Mouse (Mus musculus) bone marrow, adult 2 months (tissue): ENCODE results near the gene Gm49721.
"Not testable (repeated sequence)": the region's sequence is repeated elsewhere in the genome, so short reads cannot be mapped to it uniquely, and the experiment has no call there.

Experiments used
- CTCF ChIP-seq: fragments of 200-500 bp; IDR thresholded peaks from 2 replicates; pipeline ENCODE4 v1.5.1; 2011; ENCODE audit warnings: low read length, control low read depth; ENCODE audit not compliant: control insufficient read depth, insufficient read depth
- POLR2A ChIP-seq: fragments of 200-500 bp; IDR thresholded peaks from 2 replicates; pipeline ENCODE4 v1.6.1; 2011; ENCODE audit warnings: low read depth, mild to moderate bottlenecking, control low read depth, low read length, borderline replicate concordance; ENCODE audit not compliant: control insufficient read depth

DNA sequence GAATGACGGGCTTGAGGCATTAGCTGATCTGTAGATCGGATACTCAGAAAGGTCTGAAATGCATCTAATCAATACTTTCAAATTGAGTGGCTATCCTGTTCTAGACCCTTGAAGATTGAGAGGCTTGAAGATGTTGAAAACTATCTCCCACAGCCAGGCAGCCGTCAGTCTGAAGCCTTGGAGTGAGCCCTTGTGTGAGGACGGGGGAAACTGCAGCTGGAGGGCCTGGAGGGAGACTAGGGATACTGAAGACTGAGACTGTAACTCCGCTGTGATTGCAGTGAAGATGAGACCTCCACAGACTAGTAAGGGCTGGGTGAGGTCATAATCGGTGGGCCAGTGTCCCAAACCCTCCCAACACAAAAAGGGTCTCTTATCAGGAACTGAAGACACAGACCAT lies 16.4 kb upstream of the Gm49721 start:
- TF ChIP-seq CTCF, POLR2A: not testable (repeated sequence)
